Mouse (Mus musculus): Measurements from ENCODE around the gene Pdlim7. TPM values are rescaled to one million over a fixed set of nuclear protein-coding genes. Genes with fewer than 3 reads are reported as not detected.

Pdlim7 gene
- polyA plus RNA-seq (2015; fragmentation: Nextera tagmentation; extraction: Ambion mirVana), result 161 and 177 TPM in 2 replicates

DNA sequence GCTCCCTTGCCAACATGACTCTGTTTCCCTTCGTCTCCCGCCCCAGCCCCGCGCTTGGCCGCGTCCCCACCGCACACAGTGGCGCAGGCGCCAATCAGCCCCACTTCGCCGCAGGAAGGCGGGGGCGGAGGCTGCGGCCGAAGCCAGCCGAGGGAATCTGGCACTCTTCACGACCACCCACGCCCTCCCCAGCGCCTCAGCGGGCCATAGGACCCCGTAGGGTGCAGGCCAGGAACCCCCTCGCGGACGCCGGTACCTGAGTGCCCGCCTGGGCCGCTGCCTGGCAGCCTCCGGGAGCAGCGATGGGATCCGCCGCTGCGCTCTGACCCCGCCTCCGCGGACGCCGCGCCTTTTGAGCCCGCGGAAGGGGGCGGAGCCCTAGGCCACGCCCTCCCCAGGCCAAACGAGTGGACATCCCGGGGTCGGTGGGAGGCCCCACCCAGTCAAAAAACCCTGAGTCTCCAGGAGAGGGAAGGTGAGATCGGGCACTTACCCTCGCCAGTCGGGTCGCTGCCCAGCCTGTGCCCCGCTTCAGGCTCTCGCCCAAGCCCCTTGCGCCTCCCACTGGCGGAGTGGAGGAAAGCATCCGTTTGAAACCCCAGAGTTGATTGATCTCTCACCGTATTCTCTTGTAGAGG, at the start of gene Pdlim7:
TSS of gene Pdlim7 (minus strand) at position 566 of the 638 bp plus-strand sequence.
- Histone ChIP-seq H3K9me3 (ENCODE audit: control insufficient read depth, low read length) (no peaks in the 10 kb centered on the region), H3K4me2 (ENCODE audit: low read length) (peak within 1 kb of the TSS; percentile 87), H3K27me3 (replicated peaks; ENCODE audit: control insufficient read depth, insufficient read depth, low read length) (0 out of 2 replicates have a peak, but pooled peaks cover 3% of the 10 kb centered on the region), H3K4me3 (ENCODE audit: low read length) (peak within 1 kb of the TSS; percentile 87), H3K36me3 (ENCODE audit: control insufficient read depth, insufficient read depth, low read length) (peaks cover 8% of the 10 kb centered on the region), H3K27ac (ENCODE audit: low read depth, low read length) (peak within 1 kb of the TSS; percentile 87), H3K9ac (ENCODE audit: low read depth, low read length) (peak within 1 kb of the TSS; percentile 97), H3K4me1 (ENCODE audit: control insufficient read depth, insufficient read depth, low read depth, low read length) (peaks cover 25% of the 10 kb centered on the region)
- WGBS, result under 1% methylated on average over 49 of the region's 55 CpGs
- ATAC-seq, result peak; percentile 85

DNA sequence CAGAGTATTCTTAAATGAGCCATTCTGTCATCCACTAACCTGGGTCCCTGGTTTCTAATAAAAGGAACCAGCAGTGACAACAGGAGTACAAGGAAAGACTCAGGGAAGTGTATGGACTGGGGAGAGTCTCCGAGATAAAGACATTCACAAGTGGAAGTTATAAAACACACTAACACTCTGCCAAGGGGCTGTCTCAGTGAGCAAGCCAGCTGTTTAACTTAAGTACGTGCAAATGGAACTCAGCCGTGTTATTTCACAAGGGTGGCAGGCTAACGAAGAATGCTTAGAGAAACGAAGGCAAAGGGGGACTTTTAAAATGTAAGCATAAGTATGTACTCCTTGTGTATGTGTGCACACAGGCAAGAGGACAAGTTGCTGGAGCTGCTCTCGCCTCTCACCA, 44.0 kb upstream of the Pdlim7 start:
- 87% methylated on average over 6 of the region's 6 CpGs for WGBS
- H3K36me3 ChIP-seq (ENCODE audit: control insufficient read depth, insufficient read depth, low read length), result peaks cover 12% of the 10 kb centered on the region
- no peak for ATAC-seq
- H3K27ac ChIP-seq (ENCODE audit: low read depth, low read length), result no peak overlapping the region
- no peaks in the 10 kb centered on the region for H3K27me3 ChIP-seq (replicated peaks; ENCODE audit: control insufficient read depth, insufficient read depth, low read length)
- no peaks in the 10 kb centered on the region for H3K4me1 ChIP-seq (ENCODE audit: control insufficient read depth, insufficient read depth, low read depth, low read length)
- H3K4me3 ChIP-seq (ENCODE audit: low read length), result no peak overlapping the region
- no peak overlapping the region for H3K9ac ChIP-seq (ENCODE audit: low read depth, low read length)
- H3K9me3 ChIP-seq (ENCODE audit: control insufficient read depth, low read length), result no peaks in the 10 kb centered on the region
- no peak overlapping the region for H3K4me2 ChIP-seq (ENCODE audit: low read length)

DNA sequence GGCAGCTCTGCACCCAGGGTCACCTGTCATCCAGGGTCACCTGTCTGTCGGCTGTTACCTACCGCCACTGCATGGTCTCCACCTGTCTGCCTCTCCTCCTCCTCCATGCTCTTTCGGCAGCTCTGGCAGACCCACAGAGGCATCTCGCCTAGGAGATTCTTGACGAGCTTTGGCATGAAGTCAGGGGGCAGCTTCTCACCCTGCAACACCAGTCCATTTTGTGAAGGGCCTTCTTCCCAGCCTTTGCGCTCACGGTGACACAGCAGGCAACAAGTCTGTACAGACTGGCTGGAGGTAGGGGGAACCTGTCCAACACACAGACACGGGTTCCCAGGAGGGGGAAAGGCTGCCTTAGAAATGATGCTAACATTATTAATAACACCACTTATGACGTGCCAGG, 42.4 kb upstream of the Pdlim7 start:
- Histone ChIP-seq H3K9me3 (ENCODE audit: control insufficient read depth, low read length) (no peaks in the 10 kb centered on the region), H3K4me3 (ENCODE audit: low read length) (no peak overlapping the region), H3K27me3 (replicated peaks; ENCODE audit: control insufficient read depth, insufficient read depth, low read length) (no peaks in the 10 kb centered on the region), H3K4me1 (ENCODE audit: control insufficient read depth, insufficient read depth, low read depth, low read length) (no peaks in the 10 kb centered on the region), H3K4me2 (ENCODE audit: low read length) (no peak overlapping the region), H3K27ac (ENCODE audit: low read depth, low read length) (no peak overlapping the region), H3K9ac (ENCODE audit: low read depth, low read length) (no peak overlapping the region), H3K36me3 (ENCODE audit: control insufficient read depth, insufficient read depth, low read length) (peaks cover 16% of the 10 kb centered on the region)
- no peak for ATAC-seq
- WGBS, result 87% methylated on average over 9 of the region's 9 CpGs

DNA sequence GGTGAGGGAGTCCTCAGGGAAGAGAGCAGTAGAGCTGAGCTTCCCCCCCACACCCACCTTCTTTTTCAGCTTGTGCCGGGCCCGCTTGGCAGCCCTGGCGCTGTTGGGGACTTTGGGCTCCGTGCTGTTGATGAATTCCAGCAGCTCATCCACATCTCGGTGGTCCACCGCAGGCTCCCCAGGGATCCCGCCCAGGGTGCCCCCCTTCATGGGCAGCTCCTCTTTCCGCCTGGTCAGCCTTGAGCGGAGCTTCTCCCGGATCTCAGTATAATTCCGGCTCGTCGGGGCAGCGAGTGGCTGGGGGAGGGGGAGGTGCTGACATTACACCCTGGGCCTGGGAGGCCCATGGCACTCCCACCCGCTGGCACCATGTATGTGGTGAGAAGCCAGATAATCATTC, 35.6 kb upstream of the Pdlim7 start:
- Histone ChIP-seq H3K27ac (ENCODE audit: low read depth, low read length) (no peak overlapping the region), H3K4me2 (ENCODE audit: low read length) (no peak overlapping the region), H3K36me3 (ENCODE audit: control insufficient read depth, insufficient read depth, low read length) (peaks cover 48% of the 10 kb centered on the region), H3K4me3 (ENCODE audit: low read length) (no peak overlapping the region), H3K27me3 (replicated peaks; ENCODE audit: control insufficient read depth, insufficient read depth, low read length) (no peaks in the 10 kb centered on the region), H3K9me3 (ENCODE audit: control insufficient read depth, low read length) (no peaks in the 10 kb centered on the region), H3K9ac (ENCODE audit: low read depth, low read length) (no peak overlapping the region), H3K4me1 (ENCODE audit: control insufficient read depth, insufficient read depth, low read depth, low read length) (no peaks in the 10 kb centered on the region)
- peak; percentile 14; the same call in 1 of the 2 replicates for ATAC-seq
- 88% methylated on average over 15 of the region's 15 CpGs for WGBS

DNA sequence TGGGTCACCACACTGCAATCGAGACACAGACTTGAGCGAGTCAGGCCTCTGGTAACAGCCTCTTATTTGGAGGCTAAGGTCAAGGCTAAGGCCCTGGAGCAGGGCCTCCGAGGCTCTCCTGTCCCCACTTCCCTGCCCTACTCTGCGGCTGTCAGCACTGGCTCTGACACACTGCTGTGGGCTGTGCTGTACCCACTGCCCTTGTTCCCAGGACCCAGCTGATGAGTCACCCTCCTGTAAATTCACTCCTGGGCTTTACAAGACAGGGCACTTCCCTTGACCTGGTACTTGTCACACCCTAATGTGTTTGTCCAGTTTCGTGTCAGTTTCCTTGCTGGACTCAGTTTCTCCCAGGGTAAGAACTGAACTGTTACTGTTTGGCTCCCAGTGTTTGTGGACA, 35.0 kb upstream of the Pdlim7 start:
- 96% methylated on average over 5 of the region's 5 CpGs for WGBS
- Histone ChIP-seq H3K36me3 (ENCODE audit: control insufficient read depth, insufficient read depth, low read length) (peaks cover 51% of the 10 kb centered on the region), H3K4me1 (ENCODE audit: control insufficient read depth, insufficient read depth, low read depth, low read length) (no peaks in the 10 kb centered on the region), H3K9me3 (ENCODE audit: control insufficient read depth, low read length) (no peaks in the 10 kb centered on the region), H3K4me3 (ENCODE audit: low read length) (no peak overlapping the region), H3K27me3 (replicated peaks; ENCODE audit: control insufficient read depth, insufficient read depth, low read length) (no peaks in the 10 kb centered on the region), H3K9ac (ENCODE audit: low read depth, low read length) (no peak overlapping the region), H3K27ac (ENCODE audit: low read depth, low read length) (no peak overlapping the region), H3K4me2 (ENCODE audit: low read length) (no peak overlapping the region)
- ATAC-seq, result no peak

DNA sequence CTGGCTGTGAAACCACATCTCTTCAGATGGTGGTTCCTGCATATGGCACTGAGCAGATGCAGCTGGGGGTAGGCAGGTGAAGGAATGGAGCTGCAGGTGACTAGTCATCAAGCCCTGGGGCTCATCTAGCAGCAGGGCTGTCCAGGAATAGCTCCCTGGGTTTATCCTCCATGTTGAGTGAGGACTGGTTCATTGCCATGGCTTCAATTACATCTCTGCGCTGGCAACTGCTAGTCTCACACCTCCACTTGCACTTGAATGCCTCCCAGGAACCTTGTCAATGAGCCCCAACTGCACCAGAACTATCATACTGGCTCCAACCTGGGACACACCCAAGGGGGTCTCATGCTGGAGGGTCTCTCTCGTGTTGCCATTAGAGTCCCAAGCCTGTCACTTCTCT, 34.4 kb upstream of the Pdlim7 start:
- no peak overlapping the region for H3K4me3 ChIP-seq (ENCODE audit: low read length)
- H3K27me3 ChIP-seq (replicated peaks; ENCODE audit: control insufficient read depth, insufficient read depth, low read length), result no peaks in the 10 kb centered on the region
- peaks cover 55% of the 10 kb centered on the region for H3K36me3 ChIP-seq (ENCODE audit: control insufficient read depth, insufficient read depth, low read length)
- WGBS, result 97% methylated on average over 2 of the region's 2 CpGs
- no peak overlapping the region for H3K4me2 ChIP-seq (ENCODE audit: low read length)
- no peak for ATAC-seq
- no peak overlapping the region for H3K27ac ChIP-seq (ENCODE audit: low read depth, low read length)
- H3K9ac ChIP-seq (ENCODE audit: low read depth, low read length), result no peak overlapping the region
- H3K4me1 ChIP-seq (ENCODE audit: control insufficient read depth, insufficient read depth, low read depth, low read length), result no peaks in the 10 kb centered on the region
- H3K9me3 ChIP-seq (ENCODE audit: control insufficient read depth, low read length), result no peaks in the 10 kb centered on the region

DNA sequence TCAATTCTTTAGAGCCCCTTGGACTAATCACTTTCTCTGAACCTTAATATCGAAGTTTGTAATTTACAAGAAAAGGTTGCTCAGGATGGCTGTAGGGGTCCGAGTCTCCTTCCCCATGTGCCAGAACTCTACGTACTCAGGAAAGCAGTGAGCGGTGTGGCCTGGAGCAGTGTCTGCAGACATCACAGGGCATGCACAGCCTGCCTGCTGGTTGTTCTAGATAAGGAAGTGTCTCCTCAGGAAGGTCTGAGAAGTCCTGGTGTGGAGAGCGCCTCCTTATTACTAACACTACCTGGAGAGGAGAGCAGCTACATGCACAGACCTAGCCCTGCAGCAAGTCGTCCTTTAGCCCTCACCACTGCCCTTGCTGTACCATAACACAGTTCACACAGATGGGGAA, 31.3 kb upstream of the Pdlim7 start:
- H3K4me2 ChIP-seq (ENCODE audit: low read length), result no peak overlapping the region
- H3K4me3 ChIP-seq (ENCODE audit: low read length), result no peak overlapping the region
- H3K9me3 ChIP-seq (ENCODE audit: control insufficient read depth, low read length), result no peaks in the 10 kb centered on the region
- no peak overlapping the region for H3K9ac ChIP-seq (ENCODE audit: low read depth, low read length)
- ATAC-seq, result no peak
- H3K27ac ChIP-seq (ENCODE audit: low read depth, low read length), result no peak overlapping the region
- H3K4me1 ChIP-seq (ENCODE audit: control insufficient read depth, insufficient read depth, low read depth, low read length), result no peaks in the 10 kb centered on the region
- H3K27me3 ChIP-seq (replicated peaks; ENCODE audit: control insufficient read depth, insufficient read depth, low read length), result no peaks in the 10 kb centered on the region
- whole genome bisulfite sequencing, result 90% methylated on average over 6 of the region's 6 CpGs
- H3K36me3 ChIP-seq (ENCODE audit: control insufficient read depth, insufficient read depth, low read length), result peaks cover 64% of the 10 kb centered on the region

DNA sequence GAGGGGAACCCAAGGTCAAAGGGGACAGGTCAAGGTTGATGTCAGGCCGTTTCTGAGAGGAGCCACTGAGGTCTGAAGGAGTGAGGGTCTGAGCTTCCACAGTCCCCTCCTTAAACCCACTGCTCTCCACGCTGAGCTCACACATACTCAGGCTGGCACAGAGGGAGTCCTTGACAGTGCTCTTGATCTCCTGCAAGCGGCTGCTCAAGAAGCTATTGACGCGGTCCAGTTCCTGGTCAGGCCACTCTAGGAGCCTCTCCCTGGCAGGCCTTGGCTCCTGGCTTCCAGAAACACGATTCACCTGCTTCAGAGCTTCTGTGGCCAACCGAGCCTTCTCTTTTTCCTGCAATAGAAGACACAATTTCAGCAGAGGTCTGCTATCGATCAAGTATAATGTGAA, 30.0 kb upstream of the Pdlim7 start:
- H3K4me1 ChIP-seq (ENCODE audit: control insufficient read depth, insufficient read depth, low read depth, low read length), result no peaks in the 10 kb centered on the region
- no peak overlapping the region for H3K4me3 ChIP-seq (ENCODE audit: low read length)
- 95% methylated on average over 8 of the region's 8 CpGs for WGBS
- no peak for ATAC-seq
- H3K27ac ChIP-seq (ENCODE audit: low read depth, low read length), result no peak overlapping the region
- no peak overlapping the region for H3K9ac ChIP-seq (ENCODE audit: low read depth, low read length)
- H3K4me2 ChIP-seq (ENCODE audit: low read length), result no peak overlapping the region
- no peaks in the 10 kb centered on the region for H3K27me3 ChIP-seq (replicated peaks; ENCODE audit: control insufficient read depth, insufficient read depth, low read length)
- peaks cover 63% of the 10 kb centered on the region for H3K36me3 ChIP-seq (ENCODE audit: control insufficient read depth, insufficient read depth, low read length)
- no peaks in the 10 kb centered on the region for H3K9me3 ChIP-seq (ENCODE audit: control insufficient read depth, low read length)

DNA sequence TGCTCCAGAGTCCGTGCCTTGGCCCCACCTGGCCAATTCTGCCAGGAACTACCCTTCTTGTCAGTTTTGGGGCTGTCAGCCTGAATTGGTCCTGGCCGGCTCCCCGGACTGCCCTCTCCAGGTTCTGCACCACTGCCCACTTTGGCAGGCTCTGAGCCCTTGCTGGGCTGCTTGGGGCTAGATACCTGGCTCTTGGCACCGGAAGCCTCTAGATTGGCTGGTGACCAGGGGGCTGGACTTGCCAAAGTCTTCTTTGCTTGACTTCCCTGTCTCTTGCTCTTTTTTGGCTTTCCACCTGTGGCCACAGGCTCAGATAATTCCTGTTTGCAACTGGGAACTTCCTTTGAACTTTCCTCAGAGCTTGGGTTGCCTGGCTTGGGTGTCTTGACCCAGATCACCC, 29.4 kb upstream of the Pdlim7 start:
- Histone ChIP-seq H3K9ac (ENCODE audit: low read depth, low read length) (no peak overlapping the region), H3K9me3 (ENCODE audit: control insufficient read depth, low read length) (no peaks in the 10 kb centered on the region), H3K27me3 (replicated peaks; ENCODE audit: control insufficient read depth, insufficient read depth, low read length) (no peaks in the 10 kb centered on the region), H3K4me1 (ENCODE audit: control insufficient read depth, insufficient read depth, low read depth, low read length) (no peaks in the 10 kb centered on the region), H3K4me2 (ENCODE audit: low read length) (no peak overlapping the region), H3K4me3 (ENCODE audit: low read length) (no peak overlapping the region), H3K27ac (ENCODE audit: low read depth, low read length) (no peak overlapping the region), H3K36me3 (ENCODE audit: control insufficient read depth, insufficient read depth, low read length) (peaks cover 61% of the 10 kb centered on the region)
- 95% methylated on average over 4 of the region's 4 CpGs for WGBS
- no peak for ATAC-seq

Data from hindbrain, embryonic 16.5 days (tissue).